ENCODE assay signal across 18 mouse cellular contexts in the genomic region with DNA sequence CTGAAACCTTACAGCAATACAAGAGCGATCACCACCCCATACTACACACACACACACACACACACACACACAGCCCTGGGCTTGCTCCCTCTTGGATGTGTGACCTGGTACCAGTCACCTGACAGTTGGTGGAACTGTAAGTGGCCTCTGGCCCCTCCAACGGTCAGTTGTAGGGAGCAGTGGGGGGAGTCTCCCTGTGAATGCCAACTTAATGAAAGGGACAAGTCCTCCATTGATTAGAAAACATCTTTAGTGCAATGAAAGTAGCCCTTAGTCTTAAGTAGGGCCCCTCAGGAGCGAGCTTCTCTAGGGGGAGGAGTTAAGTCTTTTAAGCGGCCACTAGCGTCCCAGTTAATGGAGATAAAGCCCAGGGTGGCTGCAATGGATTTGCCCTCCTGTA. TPM values are rescaled to one million over a fixed set of nuclear protein-coding genes. Genes with fewer than 3 reads are reported as not detected.
DNase-seq lines count a peak whose midpoint lies in the region; ATAC-seq and TF ChIP-seq lines count a peak whose summit lies in the region.
"Had no signal": no experiment of that assay in that cellular context is flagged by ENCODE, and none has a peak within 500 bp of the region (broad histone marks: within the 10 kb centered on the region; RNA-seq: fewer than 3 reads in every experiment).

No protein-coding gene starts in this region.

- no peak overlapping the region for H3K9ac ChIP-seq in MEL (ENCODE audit: control insufficient read depth, low read depth, low read length, poor library complexity, severe bottlenecking)
- no peak overlapping the region for H3K9ac ChIP-seq in forebrain, embryonic 16.5 days (replicated peaks; ENCODE audit: low read depth, low read length)
- no peak overlapping the region for H3K9ac ChIP-seq in midbrain, embryonic 13.5 days (replicated peaks)
- H3K9ac ChIP-seq: liver, embryonic 14.5 days; stomach, embryonic 15.5 days had no signal

- H3K27me3 ChIP-seq in E14TG2a.4 (ENCODE audit: insufficient read depth, low read length) = 0 out of 2 replicates have a peak, but pooled peaks cover under 1% of the 10 kb centered on the region
- H3K27me3 ChIP-seq in MEL (ENCODE audit: control insufficient read depth in 1 of 2, insufficient read depth in 2 of 2, low read length in 2 of 2) = peaks cover 0 to 2% of the 10 kb centered on the region in 2 experiments; a peak in 1 of 4 replicates
- H3K27me3 ChIP-seq in forebrain, embryonic 16.5 days (replicated peaks; ENCODE audit: control insufficient read depth, insufficient read depth, low read length) = no peaks in the 10 kb centered on the region
- H3K27me3 ChIP-seq in midbrain, embryonic 13.5 days = no peaks in the 10 kb centered on the region
- H3K27me3 ChIP-seq: stomach, embryonic 15.5 days had no signal

- H3K4me1 ChIP-seq in E14TG2a.4 (replicated peaks; ENCODE audit: low read depth, low read length) = peaks cover 53% of the 10 kb centered on the region
- H3K4me1 ChIP-seq in MEL (ENCODE audit: control insufficient read depth in 1 of 2, insufficient read depth in 2 of 2, low read length in 2 of 2) = peaks cover 0 to 4% of the 10 kb centered on the region in 2 experiments; a peak in 1 of 4 replicates
- H3K4me1 ChIP-seq in forebrain, embryonic 16.5 days (replicated peaks; ENCODE audit: control insufficient read depth, insufficient read depth, low read length) = peaks cover 11% of the 10 kb centered on the region
- peaks cover 37% of the 10 kb centered on the region for H3K4me1 ChIP-seq in midbrain, embryonic 13.5 days (replicated peaks)
- H3K4me1 ChIP-seq: stomach, embryonic 15.5 days had no signal

- 12% methylated on average over 5 of the region's 5 CpGs for WGBS in forebrain, embryonic 16.5 days
- 8% methylated on average over 5 of the region's 5 CpGs for WGBS in midbrain, embryonic 13.5 days

- no peak for TF ChIP-seq POLR2A in MEL (IDR thresholded peaks at IDR 0.05; ENCODE audit: control insufficient read depth in 1 of 2, insufficient read depth in 1 of 2, low read depth in 1 of 2, low read length in 2 of 2, poor library complexity in 1 of 2)

- H3K4me2 ChIP-seq in forebrain, embryonic 16.5 days (ENCODE audit: low read length) = no peak overlapping the region
- H3K4me2 ChIP-seq in midbrain, embryonic 13.5 days (replicated peaks) = peak overlapping the region; percentile 10; the same call in 1 of the 2 replicates
- H3K4me2 ChIP-seq: stomach, embryonic 15.5 days had no signal

- H3K4me3 ChIP-seq in E14TG2a.4 (replicated peaks; ENCODE audit: low read length) (peak overlapping the region; percentile 56), MEL (ENCODE audit: control insufficient read depth in 1 of 2, insufficient read depth in 1 of 2, low read depth in 2 of 2, low read length in 2 of 2) (no peak overlapping the region)
- H3K4me3 ChIP-seq in forebrain, embryonic 16.5 days (replicated peaks; ENCODE audit: low read length) = no peak overlapping the region
- H3K4me3 ChIP-seq in midbrain, embryonic 13.5 days (replicated peaks) = no peak overlapping the region
- H3K4me3 ChIP-seq: stomach, embryonic 15.5 days had no signal

- no peak; the same call in 1 of the 2 replicates for ATAC-seq in forebrain, embryonic 16.5 days
- peak; percentile 75 for ATAC-seq in midbrain, embryonic 13.5 days
- ATAC-seq: activated CD4-positive, CD25-positive, alpha-beta regulatory T cell, adult 4 months had no signal

- no peak overlapping the region for H3K27ac ChIP-seq in MEL (ENCODE audit: control insufficient read depth, low read depth, low read length)
- peak overlapping the region; percentile 21; the same call in 1 of the 2 replicates for H3K27ac ChIP-seq in forebrain, embryonic 16.5 days (ENCODE audit: low read length)
- peak overlapping the region; percentile 83 for H3K27ac ChIP-seq in midbrain, embryonic 13.5 days
- H3K27ac ChIP-seq: liver, embryonic 14.5 days; stomach, embryonic 15.5 days had no signal

- peak; percentile 63 for DNase-seq in MEL (ENCODE audit: low read depth, low spot score)
- no peak for DNase-seq in layer of hippocampus, postnatal 25 days (ENCODE audit: extremely low spot score in 1 of 2, low spot score in 1 of 2)
- no peak for DNase-seq in lung, postnatal 25 days (ENCODE audit: low spot score)
- no peak for DNase-seq in cerebellum, postnatal 14 days
- DNase-seq: cerebellum, adult 8-10 months; gastrocnemius, postnatal 14 days; kidney, adult 2 months; lung, postnatal 36 days; right cerebral cortex, postnatal 14 days had no signal

- no peak for TF ChIP-seq RAD21 in MEL (IDR thresholded peaks at IDR 0.05; ENCODE audit: low read depth, low read length)

- no peaks in the 10 kb centered on the region for H3K79me2 ChIP-seq in MEL (ENCODE audit: control insufficient read depth, insufficient read depth, low read length, poor library complexity)

- TF ChIP-seq EP300 in MEL (IDR thresholded peaks at IDR 0.05; ENCODE audit: low read depth in 1 of 2, low read length in 2 of 2) = no peak

- H3K36me3 ChIP-seq in E14TG2a.4 (ENCODE audit: insufficient read depth, low read length) (peaks cover 49% of the 10 kb centered on the region), MEL (ENCODE audit: control insufficient read depth in 1 of 2, insufficient read depth in 2 of 2, low read length in 2 of 2) (no peaks in the 10 kb centered on the region; a peak in 1 of 4 replicates)
- H3K36me3 ChIP-seq in forebrain, embryonic 16.5 days (ENCODE audit: control insufficient read depth, insufficient read depth) = peaks cover 6% of the 10 kb centered on the region; the same call in 1 of the 2 replicates
- H3K36me3 ChIP-seq in midbrain, embryonic 13.5 days = peaks cover 42% of the 10 kb centered on the region

- no peak for TF ChIP-seq CTCF in E14TG2a.4 (conservative IDR thresholded peaks at IDR 0.05; ENCODE audit: low read length)
- no peak for TF ChIP-seq CTCF in MEL (IDR thresholded peaks at IDR 0.05 in 2 of 3, conservative IDR thresholded peaks at IDR 0.05 in 1 of 3; ENCODE audit: control insufficient read depth in 1 of 3, insufficient read depth in 1 of 3, low read depth in 2 of 3, low read length in 3 of 3, poor library complexity in 1 of 3, severe bottlenecking in 1 of 3)

- H3K9me3 ChIP-seq in E14TG2a.4 (ENCODE audit: low read length) (peaks cover 17% of the 10 kb centered on the region), MEL (replicated peaks; ENCODE audit: insufficient read depth, low read length) (no peaks in the 10 kb centered on the region)
- no peaks in the 10 kb centered on the region for H3K9me3 ChIP-seq in forebrain, embryonic 16.5 days (ENCODE audit: control insufficient read depth, low read length)
- no peaks in the 10 kb centered on the region for H3K9me3 ChIP-seq in midbrain, embryonic 13.5 days
- H3K9me3 ChIP-seq: stomach, embryonic 15.5 days had no signal

TF ChIP-seq in MEL, 35 proteins besides CTCF, POLR2A, EP300 and RAD21:
- TF ChIP-seq RCOR1 (IDR thresholded peaks at IDR 0.05; ENCODE audit: low read depth, low read length) (no peak), MEF2A (IDR thresholded peaks at IDR 0.05; ENCODE audit: extremely low read depth, insufficient replicate concordance, low read depth, low read length, poor library complexity, severe bottlenecking) (no peak), MXI1 (IDR thresholded peaks at IDR 0.05; ENCODE audit: low read depth, low read length) (no peak), MYB (IDR thresholded peaks at IDR 0.05; ENCODE audit: low read depth, low read length) (no peak), GABPA (IDR thresholded peaks at IDR 0.05; ENCODE audit: low read depth, low read length) (no peak), E2F4 (IDR thresholded peaks at IDR 0.05; ENCODE audit: borderline replicate concordance, low read depth, low read length) (no peak), ELF1 (IDR thresholded peaks at IDR 0.05; ENCODE audit: low read depth, low read length) (no peak), CHD1 (IDR thresholded peaks at IDR 0.05; ENCODE audit: low read depth, low read length) (no peak), MYC (IDR thresholded peaks at IDR 0.05; ENCODE audit: low read depth, low read length) (no peak), TAL1 (IDR thresholded peaks at IDR 0.05; ENCODE audit: low read length) (no peak)
TF ChIP-seq in MEL: peak in this region for 0.

RNA-seq across cellular contexts. Expression of a gene that starts 19.2 kb away (rescaled TPM):
- total RNA-seq in MEL (2012; rRNA removed) = not detected in 2 replicates
- polyA plus RNA-seq in MEL (2012; ENCODE audit: insufficient read depth in 1 of 2, insufficient read length in 2 of 2, low read depth in 1 of 2, low replicate concordance in 2 of 2, missing spikeins in 1 of 2) = not detected
- 0.80 TPM in 1 of 2 replicates, not detected in the other for polyA plus RNA-seq in forebrain, embryonic 16.5 days (2015; fragmentation: Nextera tagmentation; extraction: Ambion mirVana)
- 1.6 and 3.4 TPM in 2 replicates for polyA plus RNA-seq in midbrain, embryonic 13.5 days (2015; fragmentation: Nextera tagmentation; extraction: Ambion mirVana)
- total RNA-seq in layer of hippocampus, postnatal 25 days (2021) = under 1 TPM in 1 of 2 experiments, not detected in 1; 0.59 TPM
- total RNA-seq: gastrocnemius, postnatal 14 days; layer of hippocampus, adult 18-20 months; left cerebral cortex, postnatal 36 days had no signal
- polyA plus RNA-seq: activated CD4-positive, CD25-positive, alpha-beta regulatory T cell, adult 4 months; heart, embryonic 14.5 days; kidney, adult 2 months had no signal

RNA-seq across cellular contexts. Expression of a gene that starts 39.3 kb away (rescaled TPM):
- 19.8 and 28.4 TPM in 2 replicates for total RNA-seq in MEL (2012; rRNA removed)
- polyA plus RNA-seq in MEL (2012; ENCODE audit: insufficient read depth in 1 of 2, insufficient read length in 2 of 2, low read depth in 1 of 2, low replicate concordance in 2 of 2, missing spikeins in 1 of 2) = 10 to 100 TPM in 1 of 2 experiments, not detected in 1; 65.7 TPM
- polyA plus RNA-seq in forebrain, embryonic 16.5 days (2015; fragmentation: Nextera tagmentation; extraction: Ambion mirVana) = 97.5 and 105 TPM in 2 replicates
- polyA plus RNA-seq in midbrain, embryonic 13.5 days (2015; fragmentation: Nextera tagmentation; extraction: Ambion mirVana) = 88.1 and 91.0 TPM in 2 replicates
- 10 to 100 TPM; 61.3 to 66.5 TPM for total RNA-seq in layer of hippocampus, postnatal 25 days (2021)

RNA-seq across cellular contexts. Expression of a gene that starts 48.8 kb away (rescaled TPM):
- 0.10 and 0.15 TPM in 2 replicates for total RNA-seq in MEL (2012; rRNA removed)
- under 1 TPM in 1 of 2 experiments, not detected in 1; 0.18 TPM for polyA plus RNA-seq in MEL (2012; ENCODE audit: insufficient read depth in 1 of 2, insufficient read length in 2 of 2, low read depth in 1 of 2, low replicate concordance in 2 of 2, missing spikeins in 1 of 2)
- polyA plus RNA-seq in forebrain, embryonic 16.5 days (2015; fragmentation: Nextera tagmentation; extraction: Ambion mirVana) = 0.20 and 0.30 TPM in 2 replicates
- polyA plus RNA-seq in midbrain, embryonic 13.5 days (2015; fragmentation: Nextera tagmentation; extraction: Ambion mirVana) = 0.43 and 0.52 TPM in 2 replicates
- total RNA-seq in layer of hippocampus, postnatal 25 days (2021) = 1 to 10 TPM; 1.0 to 1.2 TPM
- polyA plus RNA-seq: activated CD4-positive, CD25-positive, alpha-beta regulatory T cell, adult 4 months had no signal

RNA-seq across cellular contexts. Expression of a gene that starts 49.3 kb away (rescaled TPM):
- 259 and 284 TPM in 2 replicates for total RNA-seq in MEL (2012; rRNA removed)
- 100 to 1,000 TPM; 310 to 316 TPM for polyA plus RNA-seq in MEL (2012; ENCODE audit: insufficient read depth in 1 of 2, insufficient read length in 2 of 2, low read depth in 1 of 2, low replicate concordance in 2 of 2, missing spikeins in 1 of 2)
- 183 and 189 TPM in 2 replicates for polyA plus RNA-seq in forebrain, embryonic 16.5 days (2015; fragmentation: Nextera tagmentation; extraction: Ambion mirVana)
- 202 and 211 TPM in 2 replicates for polyA plus RNA-seq in midbrain, embryonic 13.5 days (2015; fragmentation: Nextera tagmentation; extraction: Ambion mirVana)
- 100 to 1,000 TPM; 133 to 141 TPM for total RNA-seq in layer of hippocampus, postnatal 25 days (2021)
